Mouse (Mus musculus): ENCODE measurements around the gene Fig4.

- no peak for TF ChIP-seq CTCF (IDR thresholded peaks at IDR 0.05; ENCODE audit: insufficient read depth, low read depth, low read length)
- TF ChIP-seq POLR2A (IDR thresholded peaks at IDR 0.05; ENCODE audit: insufficient read depth, low read depth, low read length), result no peak
Observed at GRCm38 (mm10) chr10:41151021-41151420, 152.0 kb downstream of the Fig4 start.

All from olfactory bulb, adult 2 months (tissue).